Mouse (Mus musculus) brown adipose tissue, adult 24 weeks (tissue): ENCODE measurements at regions not wholly inside any gene's neighbourhood (a gene's known extent, or its start where the extent isn't known, plus 50 kb on each side); places are given as distances from the start of the nearest gene placed in this dataset.

Experiments used
- H3K27ac ChIP-seq: fragments of 200-500 bp; replicated peaks from 2 replicates; pipeline ENCODE4 v1.5.1; 2012; ENCODE audit warnings: low read depth, mild to moderate bottlenecking, low read length
- H3K4me1 ChIP-seq: fragments of 200-500 bp; 2 replicates; pipeline ENCODE4 v1.6.1; 2012; ENCODE audit warnings: low read length, mixed read lengths; ENCODE audit not compliant: control insufficient read depth, insufficient read depth, insufficient read length
- H3K4me3 ChIP-seq: fragments of 200-500 bp; 2 replicates; pipeline ENCODE4 v1.5.1; 2012; ENCODE audit warnings: low read depth, mild to moderate bottlenecking, low read length, moderate library complexity; ENCODE audit not compliant: insufficient read depth

GRCm38 (mm10) chr13:101225366-101225765 is 392.1 kb upstream of the Slc30a5 start:
- Histone ChIP-seq H3K4me1 (no peaks in the 10 kb centered on the region), H3K4me3 (no peak overlapping the region), H3K27ac (no peak overlapping the region)

GRCm38 (mm10) chr13:101221331-101222043 is 388.3 kb upstream of the Slc30a5 start:
- Histone ChIP-seq H3K27ac (no peak overlapping the region), H3K4me3 (no peak overlapping the region), H3K4me1 (no peaks in the 10 kb centered on the region)

DNA sequence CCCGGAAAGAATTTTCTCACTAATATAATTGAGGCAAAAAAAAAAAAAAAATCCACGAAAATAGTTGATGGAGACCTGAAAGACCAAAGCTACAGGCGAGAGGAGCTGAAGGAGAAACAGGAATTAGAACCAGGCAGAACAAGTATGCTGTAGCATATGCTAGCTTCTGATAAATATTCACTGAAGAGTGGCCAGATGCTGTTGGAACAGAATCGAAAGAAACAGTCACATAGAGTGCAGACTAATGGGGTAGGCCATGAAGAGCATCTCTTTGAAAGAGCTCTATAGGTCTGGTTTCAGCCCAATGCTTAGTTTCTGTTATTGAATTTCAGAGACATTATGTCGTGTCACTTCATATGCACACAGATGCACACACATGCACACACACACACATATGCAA is 386.3 kb upstream of the Slc30a5 start:
- no peak overlapping the region for H3K4me3 ChIP-seq
- no peak overlapping the region for H3K27ac ChIP-seq
- H3K4me1 ChIP-seq: no peaks in the 10 kb centered on the region

GRCm38 (mm10) chr13:101216897-101217480 is 383.8 kb upstream of the Slc30a5 start:
- Histone ChIP-seq H3K27ac (no peak overlapping the region), H3K4me1 (no peaks in the 10 kb centered on the region), H3K4me3 (no peak overlapping the region)

DNA sequence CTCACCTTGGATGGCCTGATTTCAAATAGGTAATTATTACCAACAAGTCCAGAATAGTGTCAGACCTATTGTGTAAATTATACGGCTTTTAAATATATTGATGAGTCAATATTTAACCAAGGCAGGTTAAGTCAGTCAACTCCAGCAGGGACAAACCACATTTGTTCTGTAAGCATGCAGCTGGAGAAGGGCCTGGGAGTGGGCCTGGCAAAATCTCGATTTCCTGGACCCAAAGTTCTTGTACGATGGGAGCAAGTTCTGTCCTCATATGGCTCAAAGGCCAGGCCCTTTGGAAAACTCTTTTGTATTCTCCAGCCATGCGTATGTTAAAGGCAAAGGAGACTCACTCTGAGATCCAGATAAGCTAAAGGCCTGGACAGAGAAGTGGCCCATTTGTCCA is 383.2 kb upstream of the Slc30a5 start:
- H3K4me3 ChIP-seq: no peak overlapping the region
- H3K27ac ChIP-seq: no peak overlapping the region
- no peaks in the 10 kb centered on the region for H3K4me1 ChIP-seq

DNA sequence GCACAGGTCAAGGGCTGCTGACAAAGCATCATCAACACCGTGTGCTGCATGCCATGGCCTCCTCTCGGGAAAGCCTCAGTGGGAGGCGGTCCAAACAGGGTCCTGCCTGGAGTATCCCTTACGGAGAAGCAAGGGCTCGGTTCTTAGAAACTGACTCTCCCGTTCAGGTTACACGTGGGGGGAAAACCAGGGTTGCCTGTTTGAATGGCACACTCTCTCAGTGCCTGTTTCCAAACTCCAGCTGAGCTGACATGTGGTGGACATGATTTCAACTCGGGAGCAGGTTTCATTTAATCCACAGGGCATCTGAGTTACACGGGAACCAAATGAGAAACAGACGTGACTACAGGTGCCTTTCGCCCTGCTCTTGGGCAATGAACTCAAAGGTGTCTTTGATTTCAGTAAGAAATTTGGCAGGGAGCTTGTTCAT is 382.6 kb upstream of the Slc30a5 start:
- no peak overlapping the region for H3K27ac ChIP-seq
- no peak overlapping the region for H3K4me3 ChIP-seq

DNA sequence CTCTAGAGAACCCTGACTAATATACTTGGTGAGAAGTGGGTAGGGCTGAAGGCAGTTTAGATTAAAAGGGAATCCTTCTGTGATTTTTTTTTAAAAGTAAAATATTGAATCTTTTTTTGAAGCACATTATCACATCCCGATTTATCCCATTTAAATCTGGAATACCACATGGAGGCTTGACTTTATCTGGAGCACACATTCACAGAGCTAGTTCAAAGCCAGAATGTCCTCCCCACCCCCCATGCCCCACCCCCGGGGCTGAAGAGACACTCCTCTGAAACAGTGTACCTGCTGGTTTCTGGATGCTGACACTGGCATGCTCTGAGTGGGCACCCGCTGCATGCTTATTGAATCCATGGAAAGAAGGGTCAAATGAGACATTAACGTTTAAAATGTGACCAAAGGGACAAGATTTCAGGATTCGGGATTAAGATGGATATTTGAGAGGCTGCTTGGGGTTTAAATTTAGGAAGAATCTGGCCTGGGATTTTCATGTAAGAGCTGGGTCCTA is 382.0 kb upstream of the Slc30a5 start:
- no peak overlapping the region for H3K4me3 ChIP-seq
- H3K27ac ChIP-seq: no peak overlapping the region
- no peaks in the 10 kb centered on the region for H3K4me1 ChIP-seq

More for the DNA sequence above, 382.6 kb upstream of the Slc30a5 start:
- no peaks in the 10 kb centered on the region for H3K4me1 ChIP-seq

- H3K4me1 ChIP-seq: no peaks in the 10 kb centered on the region
- no peak overlapping the region for H3K27ac ChIP-seq
- no peak overlapping the region for H3K4me3 ChIP-seq
These were observed 380.9 kb upstream of the Slc30a5 start for GRCm38 (mm10) chr13:101214094-101214493.

- Histone ChIP-seq H3K27ac (no peak overlapping the region), H3K4me1 (no peaks in the 10 kb centered on the region), H3K4me3 (no peak overlapping the region)
These were observed 380.1 kb upstream of the Slc30a5 start for GRCm38 (mm10) chr13:101213121-101213916.

GRCm38 (mm10) chr13:101212341-101212895 is 379.2 kb upstream of the Slc30a5 start:
- H3K27ac ChIP-seq: no peak overlapping the region
- H3K4me3 ChIP-seq: no peak overlapping the region
- no peaks in the 10 kb centered on the region for H3K4me1 ChIP-seq

GRCm38 (mm10) chr13:101208788-101209187 is 375.6 kb upstream of the Slc30a5 start:
- H3K4me3 ChIP-seq: no peak overlapping the region
- H3K4me1 ChIP-seq: no peaks in the 10 kb centered on the region
- no peak overlapping the region for H3K27ac ChIP-seq

GRCm38 (mm10) chr13:101203463-101203862 is 370.2 kb upstream of the Slc30a5 start:
- Histone ChIP-seq H3K4me3 (no peak overlapping the region), H3K27ac (no peak overlapping the region), H3K4me1 (no peaks in the 10 kb centered on the region)

DNA sequence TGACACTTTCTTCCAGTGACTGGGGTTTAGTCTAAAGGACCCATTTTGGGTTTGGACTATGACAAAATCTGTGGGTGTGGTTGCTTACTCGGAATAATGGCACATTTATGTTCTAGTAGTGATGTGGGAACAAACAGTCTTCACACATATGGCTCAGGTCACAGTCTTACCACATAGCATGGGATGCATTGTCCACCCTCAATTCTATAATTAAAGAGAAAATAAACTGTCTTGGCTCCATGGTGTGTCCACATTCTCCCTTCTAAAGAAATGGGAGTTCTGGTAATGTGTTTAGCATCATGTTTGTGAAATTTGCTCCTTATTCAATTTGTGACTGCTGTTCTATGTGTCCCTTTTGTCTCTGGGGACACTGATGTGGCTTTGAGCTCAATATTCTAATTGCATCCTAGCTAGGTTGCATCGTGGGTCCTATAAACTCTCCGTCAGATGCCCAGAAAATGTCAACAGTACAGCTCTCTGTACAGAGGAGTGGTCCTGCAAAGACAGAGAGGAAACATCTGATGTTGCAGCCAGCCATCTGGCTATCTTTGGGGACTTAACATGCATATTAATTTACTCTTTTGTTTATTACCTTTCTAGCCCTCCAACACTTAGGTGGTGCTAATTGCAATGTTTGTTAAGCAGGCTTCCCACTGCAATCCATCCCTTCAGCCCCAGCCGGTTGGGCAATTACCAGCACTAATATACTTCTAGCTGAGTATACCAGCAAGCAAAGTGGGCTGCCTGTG is 369.5 kb upstream of the Slc30a5 start:
- H3K4me3 ChIP-seq: no peak overlapping the region
- no peaks in the 10 kb centered on the region for H3K4me1 ChIP-seq
- no peak overlapping the region for H3K27ac ChIP-seq

DNA sequence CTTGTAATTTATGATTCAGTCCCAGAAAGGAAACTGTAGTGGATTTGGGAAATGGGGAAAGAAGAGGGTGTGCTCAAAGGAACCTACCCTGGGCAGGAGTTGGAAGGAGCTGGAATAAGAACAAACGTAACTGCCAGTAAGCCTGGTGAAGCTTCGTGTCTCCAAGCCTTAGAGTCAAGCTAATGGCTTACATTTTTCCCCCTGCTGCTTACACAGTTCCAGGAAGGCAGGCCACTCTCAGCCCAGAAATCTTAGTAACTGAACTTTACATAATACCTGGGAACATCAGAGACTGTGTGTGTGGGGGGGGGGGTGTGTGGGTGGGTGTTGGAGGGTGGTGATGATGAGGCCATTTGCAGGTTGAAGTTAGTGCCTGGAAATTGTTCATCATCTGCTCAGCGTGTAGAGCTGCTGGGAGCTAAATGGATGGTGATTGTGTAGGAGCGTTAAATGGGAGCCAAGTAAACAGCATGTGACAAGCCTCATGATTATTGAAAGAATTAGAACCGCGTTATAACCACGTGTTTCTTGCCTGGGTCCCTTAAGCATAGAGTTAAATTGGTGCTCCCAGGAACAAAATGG is 357.1 kb upstream of the Slc30a5 start:
- Histone ChIP-seq H3K4me1 (no peaks in the 10 kb centered on the region), H3K4me3 (no peak overlapping the region)

More for the DNA sequence above, 357.1 kb upstream of the Slc30a5 start:
- H3K27ac ChIP-seq: no peak overlapping the region
